Mouse (Mus musculus) cerebellum, adult 2 months (tissue): ENCODE data around the gene H2-Eb2.

Experiments
- CTCF ChIP-seq: fragments of 200-500 bp; IDR thresholded peaks from 2 replicates; pipeline ENCODE4 v1.5.1; 2011; ENCODE audit warnings: low read depth, mild to moderate bottlenecking, control low read depth, low read length, moderate library complexity, borderline replicate concordance; ENCODE audit not compliant: insufficient read depth
- POLR2A ChIP-seq: fragments of 200-500 bp; IDR thresholded peaks from 2 replicates; pipeline ENCODE4 v1.6.1; 2011; ENCODE audit warnings: low read length, control low read depth, borderline replicate concordance; ENCODE audit not compliant: insufficient read depth

DNA sequence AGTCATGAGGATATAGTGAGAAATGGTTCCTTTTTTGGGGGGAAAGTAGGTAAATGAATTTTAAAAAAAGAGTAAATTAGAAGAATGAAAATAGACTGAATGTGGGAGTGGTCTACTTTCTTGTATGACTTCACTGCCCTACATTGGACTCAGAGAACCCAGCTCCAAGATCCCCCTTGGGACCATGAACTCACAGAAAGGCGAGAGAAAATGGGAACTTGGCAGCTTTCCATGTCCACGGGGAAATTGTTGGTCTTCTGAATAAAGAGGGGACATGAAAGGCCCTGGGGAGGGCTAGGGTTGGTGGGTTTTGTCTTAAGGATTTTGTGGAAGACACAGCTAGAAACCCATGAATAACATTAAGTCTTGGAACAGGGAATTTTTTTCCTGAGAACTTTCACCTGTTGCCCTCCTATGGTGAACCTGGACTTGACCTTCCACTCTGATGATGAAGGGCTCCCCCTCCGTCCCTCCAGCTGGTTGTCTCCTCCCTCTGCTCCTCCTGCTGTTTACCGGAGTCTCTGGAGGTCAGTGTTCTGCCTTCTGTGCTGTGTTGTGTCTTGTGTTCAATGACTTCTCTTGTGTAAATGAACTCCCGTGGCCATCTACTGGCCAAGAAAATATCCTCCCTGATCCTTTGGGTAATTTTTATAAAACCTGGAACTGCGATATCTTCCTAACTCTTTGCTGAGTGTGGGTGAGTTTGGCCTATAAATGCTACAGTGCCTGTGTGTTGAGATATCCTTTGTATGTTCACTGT, 52.2 kb downstream of the H2-Eb2 start:
- TF ChIP-seq CTCF (no peak), POLR2A (no peak)
